Mouse (Mus musculus): ENCODE measurements at regions not wholly inside any gene's neighbourhood (a gene's known extent, or its start where the extent isn't known, plus 50 kb on each side); places are given as distances from the start of the nearest gene placed in this dataset.

- no peak overlapping the region for H3K9ac ChIP-seq (replicated peaks)
- ATAC-seq (ENCODE audit: low FRiP score) = no peak
Measured at GRCm38 (mm10) chr19:15510395-15510794, 436.7 kb downstream of the Psat1 start.

GRCm38 (mm10) chr19:15502985-15503354, 444.2 kb downstream of the Psat1 start:
- H3K36me3 ChIP-seq = no peaks in the 10 kb centered on the region
- no peak for ATAC-seq (ENCODE audit: low FRiP score)
- no peak overlapping the region for H3K4me3 ChIP-seq (replicated peaks)
- H3K9ac ChIP-seq (replicated peaks) = no peak overlapping the region
- 20% methylated on average over 1 of the region's 1 CpGs for WGBS
- 0 out of 2 replicates have a peak, but pooled peaks cover 8% of the 10 kb centered on the region for H3K4me1 ChIP-seq
- no peak overlapping the region for H3K27ac ChIP-seq (replicated peaks)
- H3K9me3 ChIP-seq (replicated peaks) = no peaks in the 10 kb centered on the region
- H3K27me3 ChIP-seq (replicated peaks) = peaks cover 5% of the 10 kb centered on the region; the same call in 1 of the 2 replicates
- H3K4me2 ChIP-seq = no peak overlapping the region

More at GRCm38 (mm10) chr19:15510395-15510794, 436.7 kb downstream of the Psat1 start:
- 90% methylated on average over 1 of the region's 1 CpGs for WGBS
- H3K27me3 ChIP-seq (replicated peaks) = no peaks in the 10 kb centered on the region
- no peaks in the 10 kb centered on the region for H3K4me1 ChIP-seq
- H3K27ac ChIP-seq (replicated peaks) = no peak overlapping the region
- no peaks in the 10 kb centered on the region for H3K36me3 ChIP-seq
- H3K4me3 ChIP-seq (replicated peaks) = no peak overlapping the region
- H3K4me2 ChIP-seq = no peak overlapping the region
- H3K9me3 ChIP-seq (replicated peaks) = no peaks in the 10 kb centered on the region

GRCm38 (mm10) chr19:15502315-15502984, 444.7 kb downstream of the Psat1 start:
- Histone ChIP-seq H3K9me3 (replicated peaks) (no peaks in the 10 kb centered on the region), H3K4me2 (no peak overlapping the region), H3K27me3 (replicated peaks) (peaks cover 5% of the 10 kb centered on the region; the same call in 1 of the 2 replicates), H3K27ac (replicated peaks) (no peak overlapping the region), H3K36me3 (no peaks in the 10 kb centered on the region), H3K4me1 (0 out of 2 replicates have a peak, but pooled peaks cover 8% of the 10 kb centered on the region), H3K9ac (replicated peaks) (no peak overlapping the region), H3K4me3 (replicated peaks) (no peak overlapping the region)
- no peak for ATAC-seq (ENCODE audit: low FRiP score)
- 20% methylated on average over 9 of the region's 9 CpGs for WGBS

GRCm38 (mm10) chr19:15495532-15495931, 451.6 kb downstream of the Psat1 start:
- Histone ChIP-seq H3K4me2 (no peak overlapping the region), H3K27me3 (replicated peaks) (no peaks in the 10 kb centered on the region; the same call in 1 of the 2 replicates), H3K9me3 (replicated peaks) (no peaks in the 10 kb centered on the region), H3K9ac (replicated peaks) (no peak overlapping the region), H3K27ac (replicated peaks) (no peak overlapping the region), H3K4me3 (replicated peaks) (no peak overlapping the region), H3K4me1 (no peaks in the 10 kb centered on the region), H3K36me3 (no peaks in the 10 kb centered on the region)
- WGBS = 92% methylated on average over 1 of the region's 1 CpGs
- ATAC-seq (ENCODE audit: low FRiP score) = no peak

- no peaks in the 10 kb centered on the region for H3K4me1 ChIP-seq
- ATAC-seq (ENCODE audit: low FRiP score) = no peak
- WGBS = 91% methylated on average over 5 of the region's 5 CpGs
- no peak overlapping the region for H3K4me2 ChIP-seq
- no peaks in the 10 kb centered on the region for H3K27me3 ChIP-seq (replicated peaks)
- H3K9ac ChIP-seq (replicated peaks) = no peak overlapping the region
- H3K27ac ChIP-seq (replicated peaks) = no peak overlapping the region
- H3K4me3 ChIP-seq (replicated peaks) = no peak overlapping the region
- H3K9me3 ChIP-seq (replicated peaks) = no peaks in the 10 kb centered on the region
- H3K36me3 ChIP-seq = no peaks in the 10 kb centered on the region
Measured at GRCm38 (mm10) chr19:15487576-15487975, 459.6 kb downstream of the Psat1 start.

- Histone ChIP-seq H3K4me3 (replicated peaks) (no peak overlapping the region), H3K4me2 (no peak overlapping the region), H3K9me3 (replicated peaks) (no peaks in the 10 kb centered on the region), H3K9ac (replicated peaks) (no peak overlapping the region), H3K4me1 (no peaks in the 10 kb centered on the region), H3K27ac (replicated peaks) (no peak overlapping the region), H3K36me3 (no peaks in the 10 kb centered on the region), H3K27me3 (replicated peaks) (no peaks in the 10 kb centered on the region)
- peak; percentile 55; the same call in 1 of the 2 replicates for ATAC-seq (ENCODE audit: low FRiP score)
- 11% methylated on average over 8 of the region's 8 CpGs for WGBS
Measured at GRCm38 (mm10) chr19:15481605-15482004, 465.5 kb downstream of the Psat1 start.

- ATAC-seq (ENCODE audit: low FRiP score) = no peak
- Histone ChIP-seq H3K4me1 (0 out of 2 replicates have a peak, but pooled peaks cover 6% of the 10 kb centered on the region), H3K27ac (replicated peaks) (no peak overlapping the region), H3K4me2 (no peak overlapping the region), H3K36me3 (no peaks in the 10 kb centered on the region), H3K4me3 (replicated peaks) (no peak overlapping the region), H3K9me3 (replicated peaks) (no peaks in the 10 kb centered on the region), H3K9ac (replicated peaks) (no peak overlapping the region), H3K27me3 (replicated peaks) (no peaks in the 10 kb centered on the region)
- 80% methylated on average over 10 of the region's 10 CpGs for WGBS
Measured at GRCm38 (mm10) chr19:15469541-15469940, 477.6 kb downstream of the Psat1 start.

GRCm38 (mm10) chr19:15466713-15467112, 480.4 kb downstream of the Psat1 start:
- Histone ChIP-seq H3K4me2 (no peak overlapping the region), H3K36me3 (no peaks in the 10 kb centered on the region), H3K9me3 (replicated peaks) (no peaks in the 10 kb centered on the region), H3K9ac (replicated peaks) (no peak overlapping the region), H3K27me3 (replicated peaks) (no peaks in the 10 kb centered on the region), H3K27ac (replicated peaks) (no peak overlapping the region), H3K4me1 (0 out of 2 replicates have a peak, but pooled peaks cover 6% of the 10 kb centered on the region), H3K4me3 (replicated peaks) (no peak overlapping the region)
- 93% methylated on average over 8 of the region's 8 CpGs for WGBS
- no peak for ATAC-seq (ENCODE audit: low FRiP score)

- H3K9ac ChIP-seq (replicated peaks) = no peak overlapping the region
- ATAC-seq (ENCODE audit: low FRiP score) = no peak
- H3K36me3 ChIP-seq = no peaks in the 10 kb centered on the region
- H3K27me3 ChIP-seq (replicated peaks) = no peaks in the 10 kb centered on the region
- no peak overlapping the region for H3K4me3 ChIP-seq (replicated peaks)
- no peaks in the 10 kb centered on the region for H3K9me3 ChIP-seq (replicated peaks)
- whole genome bisulfite sequencing = 30% methylated on average over 9 of the region's 9 CpGs
- H3K4me2 ChIP-seq = no peak overlapping the region
- 0 out of 2 replicates have a peak, but pooled peaks cover 6% of the 10 kb centered on the region for H3K4me1 ChIP-seq
- H3K27ac ChIP-seq (replicated peaks) = no peak overlapping the region
Measured at GRCm38 (mm10) chr19:15465063-15465760, 481.9 kb downstream of the Psat1 start.

GRCm38 (mm10) chr19:15457793-15458192, 489.3 kb downstream of the Psat1 start:
- WGBS = 26% methylated on average over 4 of the region's 4 CpGs
- no peak for ATAC-seq (ENCODE audit: low FRiP score)

GRCm38 (mm10) chr19:15456943-15457735, 490.0 kb downstream of the Psat1 start:
- Histone ChIP-seq H3K4me2 (no peak overlapping the region), H3K4me3 (replicated peaks) (no peak overlapping the region), H3K27ac (replicated peaks) (no peak overlapping the region), H3K9me3 (replicated peaks) (no peaks in the 10 kb centered on the region), H3K9ac (replicated peaks) (no peak overlapping the region), H3K4me1 (peaks cover 9% of the 10 kb centered on the region), H3K27me3 (replicated peaks) (no peaks in the 10 kb centered on the region), H3K36me3 (no peaks in the 10 kb centered on the region)
- ATAC-seq (ENCODE audit: low FRiP score) = no peak
- 45% methylated on average over 9 of the region's 9 CpGs for WGBS

More at GRCm38 (mm10) chr19:15457793-15458192, 489.3 kb downstream of the Psat1 start:
- H3K27ac ChIP-seq (replicated peaks) = no peak overlapping the region
- H3K4me3 ChIP-seq (replicated peaks) = no peak overlapping the region
- peaks cover 9% of the 10 kb centered on the region for H3K4me1 ChIP-seq
- H3K9me3 ChIP-seq (replicated peaks) = no peaks in the 10 kb centered on the region
- H3K36me3 ChIP-seq = no peaks in the 10 kb centered on the region
- no peak overlapping the region for H3K4me2 ChIP-seq
- no peak overlapping the region for H3K9ac ChIP-seq (replicated peaks)
- no peaks in the 10 kb centered on the region for H3K27me3 ChIP-seq (replicated peaks)

All from neural tube, embryonic 15.5 days (tissue).